Mouse (Mus musculus) ES-Bruce4 (cell line): ENCODE results near the gene Triobp.

Experiments used
- CTCF ChIP-seq: IDR thresholded peaks from one replicate; pipeline ENCODE4 v1.8.1; 2011; ENCODE audit warnings: low read depth, low read length
- EP300 ChIP-seq: IDR thresholded peaks from 2 replicates; pipeline ENCODE4 v1.6.1; 2011; ENCODE audit warnings: low read depth, low read length; ENCODE audit not compliant: insufficient read depth
- POLR2A ChIP-seq: IDR thresholded peaks from one replicate; pipeline ENCODE4 v1.8.1; 2011; ENCODE audit warnings: low read length; ENCODE audit not compliant: insufficient read depth

DNA sequence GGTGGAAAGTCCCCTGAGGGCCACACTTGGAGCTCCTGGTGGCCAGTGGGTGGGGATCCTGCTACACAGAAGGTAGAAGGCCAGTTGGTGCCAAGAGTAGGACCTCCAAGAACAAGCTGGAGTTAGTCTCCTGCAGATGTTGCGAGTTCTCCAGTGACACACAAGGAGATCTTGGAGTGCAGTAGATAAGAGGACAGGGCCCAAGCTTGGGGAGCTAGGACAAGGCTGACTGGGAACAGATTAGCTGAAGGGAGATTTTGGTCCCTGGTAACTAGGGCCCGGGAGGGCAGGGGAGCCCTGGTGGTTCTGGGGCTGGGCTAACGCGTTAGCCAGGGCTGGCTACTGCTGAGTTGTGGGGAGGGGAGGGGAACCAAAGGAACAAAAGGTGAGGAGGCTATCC, 48.4 kb downstream of the Triobp start:
- TF ChIP-seq EP300 = no peak
- TF ChIP-seq POLR2A = no peak
- TF ChIP-seq CTCF = no peak
